Comparison of ENCODE assay signal across 9 mouse cellular contexts in the genomic region with DNA sequence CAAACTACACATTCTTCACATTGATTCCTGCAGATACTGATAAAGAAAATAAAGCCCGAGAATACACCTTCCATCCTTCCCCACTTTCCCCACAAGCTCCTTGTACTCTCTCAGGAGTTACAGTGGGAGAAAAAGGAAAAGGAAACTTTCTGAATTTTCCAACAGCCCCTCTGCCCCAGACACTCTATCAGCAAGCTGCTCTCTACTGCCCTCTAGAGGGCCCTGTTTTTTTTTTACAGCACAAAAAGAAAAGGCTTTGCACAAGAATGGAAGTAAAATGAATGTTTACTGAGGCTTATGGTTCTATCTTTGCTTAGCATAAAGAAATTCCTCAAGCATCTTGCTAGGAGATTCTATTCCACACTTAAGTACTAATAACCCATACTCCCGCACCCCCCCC.
DNase-seq lines count a peak whose midpoint lies in the region; ATAC-seq and TF ChIP-seq lines count a peak whose summit lies in the region.
"Had no signal": no experiment of that assay in that cellular context is flagged by ENCODE, and none has a peak within 500 bp of the region (broad histone marks: within the 10 kb centered on the region; RNA-seq: fewer than 3 reads in every experiment).

No protein-coding gene starts in this region.

- peaks cover 9% of the 10 kb centered on the region for H3K4me1 ChIP-seq in heart, embryonic 11.5 days (ENCODE audit: control insufficient read depth, insufficient read depth, low read length)
- H3K4me1 ChIP-seq in lung, postnatal 0 days (ENCODE audit: insufficient read depth, low read depth, low read length): no peaks in the 10 kb centered on the region
- peaks cover 7% of the 10 kb centered on the region; the same call in 1 of the 2 replicates for H3K4me1 ChIP-seq in intestine, embryonic 16.5 days (ENCODE audit: control insufficient read depth, insufficient read depth, low read length)

- no peak for ATAC-seq in heart, embryonic 11.5 days (replicated peaks; ENCODE audit: insufficient number of reproducible peaks, low FRiP score, low TSS enrichment)
- no peak for ATAC-seq in lung, postnatal 0 days
- no peak for ATAC-seq in Patski
- ATAC-seq in intestine, embryonic 16.5 days: no peak

- CTCF ChIA-PET in Patski (lab: Charles Lee): interaction anchor here (0.8 to 1.7 kb wide), 5 partner anchors 8 to 282 kb away, joined by 3 to 4 read pairs (median 4); no protein-coding TSS in a partner anchor

- H3K27me3 ChIP-seq in heart, embryonic 11.5 days (ENCODE audit: control insufficient read depth, insufficient read depth, low read length): no peaks in the 10 kb centered on the region
- H3K27me3 ChIP-seq in lung, postnatal 0 days (replicated peaks; ENCODE audit: insufficient read depth, low read length): no peaks in the 10 kb centered on the region
- no peaks in the 10 kb centered on the region for H3K27me3 ChIP-seq in Patski
- no peaks in the 10 kb centered on the region for H3K27me3 ChIP-seq in intestine, embryonic 16.5 days (replicated peaks; ENCODE audit: control insufficient read depth, insufficient read depth, low read length)
- H3K27me3 ChIP-seq: liver, embryonic 15.5 days had no signal

- no peak overlapping the region for H3K4me2 ChIP-seq in heart, embryonic 11.5 days
- no peak overlapping the region for H3K4me2 ChIP-seq in lung, postnatal 0 days (replicated peaks; ENCODE audit: low read depth, low read length)
- no peak overlapping the region for H3K4me2 ChIP-seq in intestine, embryonic 16.5 days (ENCODE audit: low read depth, low read length)
- H3K4me2 ChIP-seq: liver, embryonic 15.5 days had no signal

- intact Hi-C loops in heart, postnatal 10 days (cut with DNase I): no loop called here

- peak; percentile 37 to 60 for DNase-seq in heart, postnatal 10 days
- DNase-seq in lung, postnatal 0 days (ENCODE audit: low spot score): peak; percentile 17
- DNase-seq in lung, adult 18-20 months: no peak
- DNase-seq in Patski (ENCODE audit: low read depth, low spot score): no peak
- peak; percentile 19 to 64 for DNase-seq in layer of hippocampus, postnatal 14 days (ENCODE audit: low spot score in 2 of 2)
- no peak for DNase-seq in spleen, postnatal 36 days (ENCODE audit: low spot score in 2 of 2)

- H3K4me3 ChIP-seq in heart, embryonic 11.5 days (ENCODE audit: low read depth, low read length): no peak overlapping the region
- no peak overlapping the region for H3K4me3 ChIP-seq in lung, postnatal 0 days (ENCODE audit: low read depth, low read length)
- no peak overlapping the region for H3K4me3 ChIP-seq in intestine, embryonic 16.5 days (ENCODE audit: low read length)
- H3K4me3 ChIP-seq: liver, embryonic 15.5 days had no signal

- H3K9me3 ChIP-seq in heart, embryonic 11.5 days (replicated peaks; ENCODE audit: control insufficient read depth, low read length): 0 out of 2 replicates have a peak, but pooled peaks cover 2% of the 10 kb centered on the region
- H3K9me3 ChIP-seq in lung, postnatal 0 days (ENCODE audit: low read length): no peaks in the 10 kb centered on the region
- H3K9me3 ChIP-seq in intestine, embryonic 16.5 days (ENCODE audit: control insufficient read depth, low read length): no peaks in the 10 kb centered on the region
- H3K9me3 ChIP-seq: liver, embryonic 15.5 days had no signal

- no peaks in the 10 kb centered on the region for H3K36me3 ChIP-seq in heart, embryonic 11.5 days (ENCODE audit: control insufficient read depth, insufficient read depth, low read length)
- no peaks in the 10 kb centered on the region for H3K36me3 ChIP-seq in lung, postnatal 0 days (ENCODE audit: insufficient read depth, low read length)
- no peaks in the 10 kb centered on the region for H3K36me3 ChIP-seq in intestine, embryonic 16.5 days (ENCODE audit: control insufficient read depth, insufficient read depth, low read length)
- H3K36me3 ChIP-seq: liver, embryonic 15.5 days had no signal

- no peak overlapping the region for H3K27ac ChIP-seq in heart, embryonic 11.5 days (ENCODE audit: low read depth, low read length)
- H3K27ac ChIP-seq in lung, postnatal 0 days (ENCODE audit: low read length): no peak overlapping the region
- H3K27ac ChIP-seq in intestine, embryonic 16.5 days (ENCODE audit: low read length): no peak overlapping the region
- H3K27ac ChIP-seq: liver, embryonic 15.5 days had no signal

- no peak for TF ChIP-seq EP300 in lung, postnatal 0 days (IDR thresholded peaks at IDR 0.05)

- POLR2A ChIA-PET in Patski (lab: Charles Lee): no interaction called here

- H3K9ac ChIP-seq in heart, embryonic 11.5 days (ENCODE audit: low read depth, low read length): no peak overlapping the region
- H3K9ac ChIP-seq in lung, postnatal 0 days (replicated peaks; ENCODE audit: low read depth): no peak overlapping the region
- no peak overlapping the region for H3K9ac ChIP-seq in intestine, embryonic 16.5 days (ENCODE audit: low read depth, low read length)
- H3K9ac ChIP-seq: liver, embryonic 15.5 days had no signal

- in situ Hi-C loops in Patski (cut with MboI; ENCODE audit: low pct_unique_long_range_greater_than_20kb): no loop called here

- WGBS in heart, embryonic 11.5 days (ENCODE audit: insufficient replicate concordance): 54% methylated on average over 2 of the region's 2 CpGs
- 71% methylated on average over 2 of the region's 2 CpGs for WGBS in lung, postnatal 0 days
- 61% methylated on average over 2 of the region's 2 CpGs for WGBS in intestine, embryonic 16.5 days

- TF ChIP-seq CTCF in lung, postnatal 0 days (IDR thresholded peaks at IDR 0.05): peak; percentile 70
- peak; percentile 72 for TF ChIP-seq CTCF in Patski (IDR thresholded peaks at IDR 0.05)

Comparison
In these comparisons a context has a peak if more than half of its experiments do, and no peak if none do; other contexts are left out.
1. DNase-seq: peak in heart, postnatal 10 days (2 of 2), lung, postnatal 0 days (single experiment) and layer of hippocampus, postnatal 14 days (2 of 2); none in lung, adult 18-20 months (0 of 2), Patski (single experiment) and spleen, postnatal 36 days (0 of 2).